Mouse (Mus musculus) monocyte, adult 5-6 weeks (primary cell): ENCODE measurements around the gene Cep170b. TPM values are rescaled to one million over a fixed set of nuclear protein-coding genes. Genes with fewer than 3 reads are reported as not detected.
A peak's percentile ranks its signal among the peaks of the same experiment; 100 is the strongest.

Source experiments
- ATAC-seq: fragments of 153-309, 156-312 bp; replicated peaks from 2 replicates; pipeline ENCODE4 v1.8.0; 2017; ENCODE audit warnings: mild to moderate bottlenecking; ENCODE audit not compliant: low TSS enrichment, insufficient number of reproducible peaks, severe bottlenecking, poor library complexity, low FRiP score
- total RNA-seq: library from RNA; stranded (forward); fragments of 200-1000, 200-491, 200-594 nt; gene quantifications from 3 replicates; pipeline ENCODE4 v1.2.3, GENCODE M21; 2017

The Cep170b gene
- total RNA-seq, 1 experiment from 2014 or later: not detected

GRCm38 (mm10) chr12:112696806-112697425 lies 23.3 kb upstream of the Cep170b start:
- ATAC-seq: no peak

GRCm38 (mm10) chr12:112700522-112700921 lies 19.7 kb upstream of the Cep170b start:
- no peak for ATAC-seq

GRCm38 (mm10) chr12:112702374-112703320 lies 17.6 kb upstream of the Cep170b start:
- ATAC-seq: no peak

DNA sequence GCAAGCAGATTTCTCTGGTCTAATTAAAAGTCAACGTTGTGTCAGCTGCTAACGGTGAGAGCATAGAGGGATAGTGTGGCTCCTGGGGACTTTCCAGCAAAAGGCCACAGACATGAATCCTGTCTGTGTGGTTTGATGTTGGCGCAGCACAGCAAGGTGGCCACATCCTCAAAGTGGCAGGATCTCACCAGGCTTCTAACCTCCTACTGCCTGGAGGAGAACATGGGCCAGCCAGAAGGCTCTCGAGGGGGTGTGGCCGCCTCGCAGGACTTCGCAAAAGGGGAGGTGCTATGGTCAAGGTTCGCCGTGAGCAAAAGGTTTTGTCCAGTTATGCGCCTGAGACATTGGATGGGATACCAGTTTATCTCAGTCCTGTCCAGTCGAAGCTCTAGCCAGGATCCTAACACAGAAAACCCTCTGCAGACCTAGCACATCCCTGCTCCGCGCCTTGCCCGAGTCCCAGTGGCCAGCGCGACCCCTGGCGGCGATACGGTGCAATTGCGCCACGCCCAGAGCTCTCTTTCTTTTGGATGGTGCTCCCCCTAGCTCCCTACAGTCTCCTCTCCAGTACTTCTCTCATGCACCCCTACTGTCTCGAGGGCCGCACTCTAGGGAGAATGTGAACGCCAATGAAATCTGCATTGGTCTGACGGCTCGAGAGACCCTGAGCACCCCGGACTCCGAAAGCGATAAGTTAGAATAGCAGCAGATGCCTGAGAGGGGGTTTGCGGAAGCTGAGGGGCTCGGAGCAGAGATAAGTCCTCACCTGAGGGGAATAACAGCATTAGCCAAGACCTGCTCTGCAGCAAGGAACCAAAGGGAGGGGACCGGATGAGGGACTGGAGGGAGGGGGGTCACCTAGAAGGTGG lies 13.3 kb upstream of the Cep170b start:
- peak; percentile 84 for ATAC-seq

GRCm38 (mm10) chr12:112707573-112707869 lies 12.7 kb upstream of the Cep170b start:
- ATAC-seq: no peak

DNA sequence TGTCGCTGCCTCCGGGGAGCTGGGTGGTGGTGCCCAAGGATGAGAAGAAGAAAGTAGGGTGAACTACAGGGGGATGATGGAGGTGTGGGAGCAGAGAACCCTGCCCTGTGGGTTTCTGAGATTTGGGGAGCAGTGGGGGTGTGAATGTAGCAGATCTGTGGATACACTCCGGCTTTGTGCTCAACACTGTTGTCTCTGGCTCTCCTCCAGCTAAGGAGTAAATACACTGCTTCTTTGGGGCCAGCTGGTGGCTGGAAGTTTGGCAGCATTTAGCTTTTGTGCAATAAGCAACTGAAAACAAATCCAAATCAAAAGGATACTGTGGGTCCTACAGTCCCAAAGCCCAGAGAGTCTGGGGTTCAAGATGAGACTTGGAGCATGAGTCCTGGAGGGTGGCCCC lies 6.3 kb upstream of the Cep170b start:
- no peak; the same call in 1 of the 2 replicates for ATAC-seq

GRCm38 (mm10) chr12:112717140-112717539 lies 3.1 kb upstream of the Cep170b start:
- ATAC-seq: no peak; the same call in 1 of the 2 replicates

DNA sequence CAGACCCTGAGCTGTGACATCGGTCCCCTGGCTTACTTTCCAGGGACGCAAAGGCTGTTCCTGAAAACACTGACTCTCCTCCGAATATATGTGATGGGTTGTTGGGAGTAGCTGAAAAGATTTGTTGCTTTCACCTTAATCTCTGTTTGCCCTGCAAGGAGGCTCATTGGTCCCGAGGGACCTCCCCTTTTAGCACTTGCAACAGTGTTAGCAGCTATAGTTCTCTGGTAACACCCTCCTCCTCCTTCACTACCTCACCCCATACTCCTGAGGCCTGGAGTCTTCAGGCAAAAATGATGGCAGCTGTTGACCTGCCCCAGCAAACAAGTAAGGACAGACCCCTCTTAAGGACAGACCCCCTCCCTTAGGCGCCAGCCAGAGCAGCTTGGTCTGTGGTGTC lies 1.3 kb upstream of the Cep170b start:
- no peak for ATAC-seq

DNA sequence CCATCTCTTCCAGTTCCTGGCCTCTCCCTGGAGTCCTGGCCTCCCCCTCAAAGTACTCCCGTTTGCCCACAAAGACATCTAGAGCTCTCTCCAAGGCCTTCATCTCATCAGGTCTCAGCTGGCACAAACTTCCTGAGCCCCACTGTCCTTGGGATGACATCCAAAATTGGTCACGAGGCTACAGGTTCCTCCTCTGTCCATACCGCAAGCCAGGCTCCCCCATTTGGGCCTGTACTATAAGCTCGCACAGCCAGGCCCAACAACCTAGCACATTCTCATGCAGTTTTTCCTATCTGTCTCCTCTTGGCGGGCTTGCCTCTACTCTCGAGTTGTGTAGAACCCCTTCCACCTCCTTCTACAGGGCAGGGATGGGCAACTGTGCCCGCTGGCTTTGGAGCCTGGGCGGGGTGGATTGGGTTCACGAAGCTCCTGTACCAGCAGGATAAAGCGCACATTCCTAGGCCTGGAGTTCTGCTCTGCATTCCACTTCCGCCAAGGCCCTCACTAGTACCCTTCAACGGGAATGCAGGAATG lies 702 bp downstream of the Cep170b start:
- no peak for ATAC-seq

DNA sequence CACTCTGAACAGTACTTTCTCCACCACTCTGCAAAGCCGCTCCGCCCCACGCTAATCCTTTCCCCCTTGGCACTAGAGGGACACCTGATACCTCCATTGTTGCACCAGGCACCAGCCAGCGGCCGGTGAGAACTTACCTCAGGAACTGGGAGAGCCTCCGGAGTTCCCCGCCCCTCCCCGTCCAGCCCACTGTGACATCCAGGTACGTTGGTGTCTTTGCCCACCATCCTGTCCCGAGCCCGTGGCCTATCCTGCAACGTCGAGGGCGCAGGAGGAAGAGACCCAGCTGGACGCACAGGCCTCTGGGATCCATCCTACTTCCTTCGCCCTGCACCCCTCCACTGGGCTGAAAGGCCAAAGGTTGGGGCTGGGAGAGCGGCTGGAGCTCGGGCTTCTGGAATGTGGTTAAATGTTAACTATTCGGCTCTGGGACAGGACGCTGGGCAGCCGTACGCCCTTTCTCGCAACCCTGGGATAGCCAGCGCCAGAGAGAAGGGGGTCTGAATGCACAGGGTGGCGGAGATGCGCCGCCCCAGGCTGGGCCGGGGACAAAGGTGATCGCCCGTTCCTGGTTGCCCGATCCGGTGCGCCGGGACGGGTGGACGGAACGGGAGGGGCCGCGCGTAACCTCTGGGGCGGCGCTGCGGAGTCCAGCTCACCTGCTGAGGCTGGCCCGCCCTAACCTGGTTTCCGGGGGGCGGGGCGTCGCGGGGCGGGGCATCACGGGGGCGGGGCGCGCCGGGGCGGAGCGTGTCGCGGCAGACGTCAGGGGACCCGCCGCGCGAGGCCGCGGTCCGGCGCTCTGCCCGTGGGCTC lies 1.4 kb downstream of the Cep170b start:
- no peak for ATAC-seq

- no peak for ATAC-seq
Observed at GRCm38 (mm10) chr12:112722240-112723027, 2.2 kb downstream of the Cep170b start.

DNA sequence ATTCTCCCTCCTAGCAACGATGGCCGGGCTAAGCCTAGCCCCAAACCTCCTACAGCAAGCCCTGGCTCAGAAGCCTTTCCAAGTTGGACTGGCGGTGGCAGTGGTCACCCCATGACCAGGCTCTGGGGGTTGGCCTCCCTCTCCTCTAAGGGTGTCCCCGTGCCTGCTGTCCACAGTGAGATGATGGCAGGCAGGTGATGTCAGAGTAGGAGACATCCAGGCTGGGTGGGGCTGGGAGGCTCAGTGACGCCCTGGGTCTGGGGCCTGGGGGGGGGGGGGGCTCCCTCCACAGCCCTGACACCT lies 2.7 kb downstream of the Cep170b start:
- no peak for ATAC-seq

DNA sequence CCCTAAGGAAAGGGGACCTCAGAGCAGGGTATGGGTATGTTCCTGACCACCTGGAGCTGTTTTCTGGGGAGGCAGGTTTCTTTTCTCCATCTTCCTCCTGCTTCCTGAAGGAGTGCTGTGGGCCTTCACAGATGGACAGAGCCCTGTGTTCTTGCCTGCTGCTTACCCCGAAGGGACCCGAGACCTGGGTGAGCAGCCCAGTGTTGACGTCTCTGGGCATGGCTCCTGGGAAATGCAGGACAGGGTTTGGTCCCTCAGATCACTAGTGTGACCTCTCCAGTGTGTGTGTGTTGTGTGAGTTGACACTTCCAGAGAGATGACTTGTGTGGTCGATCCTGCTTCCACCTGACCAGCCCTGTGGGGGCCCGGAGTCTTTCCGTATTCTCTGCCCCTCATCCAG lies 3.2 kb downstream of the Cep170b start:
- ATAC-seq: no peak

DNA sequence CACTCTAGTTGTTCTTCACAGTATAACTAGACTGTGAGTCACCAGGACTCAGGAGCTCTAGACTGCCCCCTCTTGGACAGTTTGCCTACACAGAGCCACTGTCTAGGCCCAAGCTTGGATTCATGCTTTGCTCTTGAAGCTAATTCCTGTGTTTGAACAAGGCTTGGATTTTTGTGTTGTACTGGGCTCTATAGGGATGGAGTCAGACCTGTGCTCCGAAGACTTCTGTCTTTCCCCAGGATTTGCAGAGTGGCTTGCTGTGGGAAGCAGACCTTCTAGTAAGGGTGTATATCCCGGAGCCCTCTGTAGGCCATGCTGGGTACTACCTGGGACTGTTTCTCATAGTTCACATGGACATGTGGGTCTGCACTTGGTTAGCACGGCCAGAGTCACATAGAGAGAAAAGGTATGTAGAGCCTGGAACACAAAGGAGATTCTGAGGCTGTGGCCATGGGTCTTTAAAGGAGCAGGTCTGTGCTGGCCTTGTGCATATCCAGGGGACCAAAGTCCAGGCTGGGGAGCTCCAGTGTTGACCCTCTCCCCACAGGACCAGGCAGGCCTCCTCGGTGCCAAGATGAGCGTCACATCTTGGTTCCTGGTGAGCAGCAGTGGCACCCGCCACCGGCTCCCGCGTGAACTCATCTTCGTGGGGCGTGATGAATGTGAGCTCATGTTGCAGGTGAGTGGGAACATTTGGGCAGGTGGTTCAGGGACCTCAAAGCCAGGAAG lies 4.0 kb downstream of the Cep170b start:
- no peak for ATAC-seq

DNA sequence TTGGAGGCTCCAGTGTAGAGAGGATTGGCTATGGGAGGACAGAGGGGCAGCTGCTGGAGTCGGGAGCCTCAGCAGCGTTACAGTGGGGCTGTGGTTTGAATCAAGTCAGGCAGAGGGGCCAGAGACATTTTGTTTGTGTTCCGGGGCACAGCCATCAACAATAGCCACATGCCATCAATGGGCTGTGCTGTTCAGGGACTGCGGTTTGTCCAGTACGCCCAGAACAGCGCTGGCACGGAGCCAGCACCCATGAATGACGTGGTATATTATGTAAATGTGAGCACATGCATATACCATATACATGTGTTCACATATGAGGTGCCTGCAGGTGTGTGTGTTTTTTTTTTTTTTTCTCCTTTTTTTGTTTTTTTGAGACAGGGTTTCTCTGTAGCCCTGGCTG lies 7.5 kb downstream of the Cep170b start:
- no peak for ATAC-seq

- no peak for ATAC-seq
Observed at GRCm38 (mm10) chr12:112730808-112731207, 10.6 kb downstream of the Cep170b start.

- no peak for ATAC-seq
Observed at GRCm38 (mm10) chr12:112732591-112732990, 12.3 kb downstream of the Cep170b start.
